Mouse (Mus musculus): ENCODE data around the gene Zfp467. TPM values are rescaled to one million over a fixed set of nuclear protein-coding genes. Genes with fewer than 3 reads are reported as not detected.
A peak's percentile ranks its signal among the peaks of the same experiment; 100 is the strongest.

Zfp467 gene
- polyA plus RNA-seq, 1 experiment, result 44.4 TPM

GRCm38 (mm10) chr6:48466715-48467114 is 21.1 kb upstream of the Zfp467 start:
- Histone ChIP-seq H3K4me1 (ENCODE audit: control insufficient read depth, insufficient read depth, low read length) (no peaks in the 10 kb centered on the region), H3K27ac (ENCODE audit: insufficient read depth, low read depth, low read length) (no peak overlapping the region), H3K4me3 (ENCODE audit: insufficient read depth, low read length) (no peak overlapping the region)
- TF ChIP-seq POLR2A (IDR thresholded peaks at IDR 0.05; ENCODE audit: borderline replicate concordance, low read depth, low read length) (no peak), CTCF (IDR thresholded peaks at IDR 0.05; ENCODE audit: low read depth, low read length) (no peak)

GRCm38 (mm10) chr6:48464966-48465679 is 19.5 kb upstream of the Zfp467 start:
- Histone ChIP-seq H3K27ac (ENCODE audit: insufficient read depth, low read depth, low read length) (no peak overlapping the region), H3K4me3 (ENCODE audit: insufficient read depth, low read length) (no peak overlapping the region), H3K4me1 (ENCODE audit: control insufficient read depth, insufficient read depth, low read length) (no peaks in the 10 kb centered on the region)
- TF ChIP-seq CTCF (IDR thresholded peaks at IDR 0.05; ENCODE audit: low read depth, low read length), result no peak
- TF ChIP-seq POLR2A (IDR thresholded peaks at IDR 0.05; ENCODE audit: borderline replicate concordance, low read depth, low read length), result no peak

- no peak for TF ChIP-seq CTCF (IDR thresholded peaks at IDR 0.05; ENCODE audit: low read depth, low read length)
- TF ChIP-seq POLR2A (IDR thresholded peaks at IDR 0.05; ENCODE audit: borderline replicate concordance, low read depth, low read length), result no peak
- Histone ChIP-seq H3K4me3 (ENCODE audit: insufficient read depth, low read length) (no peak overlapping the region), H3K4me1 (ENCODE audit: control insufficient read depth, insufficient read depth, low read length) (peaks cover 5% of the 10 kb centered on the region; the same call in 1 of the 2 replicates), H3K27ac (ENCODE audit: insufficient read depth, low read depth, low read length) (no peak overlapping the region)
Measured at GRCm38 (mm10) chr6:48452771-48453170, 7.1 kb upstream of the Zfp467 start.

- TF ChIP-seq POLR2A (IDR thresholded peaks at IDR 0.05; ENCODE audit: borderline replicate concordance, low read depth, low read length) (no peak), CTCF (IDR thresholded peaks at IDR 0.05; ENCODE audit: low read depth, low read length) (no peak)
- H3K27ac ChIP-seq (ENCODE audit: insufficient read depth, low read depth, low read length), result no peak overlapping the region
- peaks cover 5% of the 10 kb centered on the region; the same call in 1 of the 2 replicates for H3K4me1 ChIP-seq (ENCODE audit: control insufficient read depth, insufficient read depth, low read length)
- H3K4me3 ChIP-seq (ENCODE audit: insufficient read depth, low read length), result no peak overlapping the region
Measured at GRCm38 (mm10) chr6:48452151-48452550, 6.5 kb upstream of the Zfp467 start.

GRCm38 (mm10) chr6:48448527-48448926 is 2.9 kb upstream of the Zfp467 start:
- H3K27ac ChIP-seq (ENCODE audit: insufficient read depth, low read depth, low read length), result no peak overlapping the region
- peaks cover 7% of the 10 kb centered on the region for H3K4me1 ChIP-seq (ENCODE audit: control insufficient read depth, insufficient read depth, low read length)
- no peak for TF ChIP-seq POLR2A (IDR thresholded peaks at IDR 0.05; ENCODE audit: borderline replicate concordance, low read depth, low read length)
- no peak overlapping the region for H3K4me3 ChIP-seq (ENCODE audit: insufficient read depth, low read length)

- H3K27ac ChIP-seq (ENCODE audit: insufficient read depth, low read depth, low read length), result no peak within 1 kb of the TSS
- peaks cover 11% of the 10 kb centered on the region for H3K4me1 ChIP-seq (ENCODE audit: control insufficient read depth, insufficient read depth, low read length)
- H3K4me3 ChIP-seq (ENCODE audit: insufficient read depth, low read length), result no peak within 1 kb of the TSS
- TF ChIP-seq POLR2A (IDR thresholded peaks at IDR 0.05; ENCODE audit: borderline replicate concordance, low read depth, low read length) (no peak), CTCF (IDR thresholded peaks at IDR 0.05; ENCODE audit: low read depth, low read length) (no peak)
Measured at GRCm38 (mm10) chr6:48447929-48448328, 2.3 kb upstream of the Zfp467 start, which contains the start of gene Sspo. Gene Sspo, plus strand, starts transcription at chr6:48448229.

- TF ChIP-seq POLR2A (IDR thresholded peaks at IDR 0.05; ENCODE audit: borderline replicate concordance, low read depth, low read length), result no peak
- no peak for TF ChIP-seq CTCF (IDR thresholded peaks at IDR 0.05; ENCODE audit: low read depth, low read length)
- Histone ChIP-seq H3K27ac (ENCODE audit: insufficient read depth, low read depth, low read length) (no peak overlapping the region), H3K4me3 (ENCODE audit: insufficient read depth, low read length) (no peak overlapping the region), H3K4me1 (ENCODE audit: control insufficient read depth, insufficient read depth, low read length) (peaks cover 11% of the 10 kb centered on the region)
Measured at GRCm38 (mm10) chr6:48446896-48447295, 1.3 kb upstream of the Zfp467 start.

GRCm38 (mm10) chr6:48446256-48446655 is 631 bp upstream of the Zfp467 start:
- Histone ChIP-seq H3K4me3 (ENCODE audit: insufficient read depth, low read length) (peak overlapping the region; percentile 69; the same call in 1 of the 2 replicates), H3K27ac (ENCODE audit: insufficient read depth, low read depth, low read length) (no peak overlapping the region)
- TF ChIP-seq POLR2A (IDR thresholded peaks at IDR 0.05; ENCODE audit: borderline replicate concordance, low read depth, low read length) (no peak), CTCF (IDR thresholded peaks at IDR 0.05; ENCODE audit: low read depth, low read length) (no peak)

GRCm38 (mm10) chr6:48444310-48445180 is 1.1 kb downstream of the Zfp467 start:
- peaks cover 11% of the 10 kb centered on the region for H3K4me1 ChIP-seq (ENCODE audit: control insufficient read depth, insufficient read depth, low read length)
- TF ChIP-seq CTCF (IDR thresholded peaks at IDR 0.05; ENCODE audit: low read depth, low read length) (no peak), POLR2A (IDR thresholded peaks at IDR 0.05; ENCODE audit: borderline replicate concordance, low read depth, low read length) (no peak)
- H3K4me3 ChIP-seq (ENCODE audit: insufficient read depth, low read length), result peak overlapping the region; percentile 69
- H3K27ac ChIP-seq (ENCODE audit: insufficient read depth, low read depth, low read length), result peak overlapping the region; percentile 74

More at GRCm38 (mm10) chr6:48446256-48446655, 631 bp upstream of the Zfp467 start:
- peaks cover 11% of the 10 kb centered on the region for H3K4me1 ChIP-seq (ENCODE audit: control insufficient read depth, insufficient read depth, low read length)
